Mouse (Mus musculus): ENCODE measurements at regions not wholly inside any gene's neighbourhood (a gene's known extent, or its start where the extent isn't known, plus 50 kb on each side); places are given as distances from the start of the nearest gene placed in this dataset.

GRCm38 (mm10) chr11:7949931-7950330 is 714.4 kb downstream of the Tns3 start:
- TF ChIP-seq POLR2A (IDR thresholded peaks at IDR 0.05; ENCODE audit: extremely low read depth, insufficient read depth, low read length), result no peak
- no peak for TF ChIP-seq CTCF (IDR thresholded peaks at IDR 0.05; ENCODE audit: extremely low read depth, insufficient read depth, low read length)
- Histone ChIP-seq H3K27ac (ENCODE audit: insufficient read depth, low read length) (no peak overlapping the region), H3K4me1 (ENCODE audit: control insufficient read depth, insufficient read depth, low read length) (no peaks in the 10 kb centered on the region), H3K4me3 (ENCODE audit: insufficient read depth, low read length) (no peak overlapping the region)

- H3K4me1 ChIP-seq (ENCODE audit: control insufficient read depth, insufficient read depth, low read length), result no peaks in the 10 kb centered on the region
- TF ChIP-seq POLR2A (IDR thresholded peaks at IDR 0.05; ENCODE audit: extremely low read depth, insufficient read depth, low read length) (no peak), CTCF (IDR thresholded peaks at IDR 0.05; ENCODE audit: extremely low read depth, insufficient read depth, low read length) (no peak)
- no peak overlapping the region for H3K27ac ChIP-seq (ENCODE audit: insufficient read depth, low read length)
- H3K4me3 ChIP-seq (ENCODE audit: insufficient read depth, low read length), result no peak overlapping the region
These were observed 715.0 kb downstream of the Tns3 start for GRCm38 (mm10) chr11:7949201-7949875.

- H3K27ac ChIP-seq (ENCODE audit: insufficient read depth, low read length), result no peak overlapping the region
- no peak overlapping the region for H3K4me3 ChIP-seq (ENCODE audit: insufficient read depth, low read length)
- no peaks in the 10 kb centered on the region for H3K4me1 ChIP-seq (ENCODE audit: control insufficient read depth, insufficient read depth, low read length)
- TF ChIP-seq POLR2A (IDR thresholded peaks at IDR 0.05; ENCODE audit: extremely low read depth, insufficient read depth, low read length) (no peak), CTCF (IDR thresholded peaks at IDR 0.05; ENCODE audit: extremely low read depth, insufficient read depth, low read length) (no peak)
These were observed 719.3 kb downstream of the Tns3 start for GRCm38 (mm10) chr11:7944956-7945515.

- no peak overlapping the region for H3K27ac ChIP-seq (ENCODE audit: insufficient read depth, low read length)
- no peak for TF ChIP-seq POLR2A (IDR thresholded peaks at IDR 0.05; ENCODE audit: extremely low read depth, insufficient read depth, low read length)
- no peak for TF ChIP-seq CTCF (IDR thresholded peaks at IDR 0.05; ENCODE audit: extremely low read depth, insufficient read depth, low read length)
- H3K4me3 ChIP-seq (ENCODE audit: insufficient read depth, low read length), result no peak overlapping the region
- H3K4me1 ChIP-seq (ENCODE audit: control insufficient read depth, insufficient read depth, low read length), result no peaks in the 10 kb centered on the region
These were observed 720.0 kb downstream of the Tns3 start for GRCm38 (mm10) chr11:7944373-7944772.

GRCm38 (mm10) chr11:7933611-7934010 is 719.9 kb upstream of the Igfbp3 start:
- TF ChIP-seq POLR2A (IDR thresholded peaks at IDR 0.05; ENCODE audit: extremely low read depth, insufficient read depth, low read length), result no peak
- no peak for TF ChIP-seq CTCF (IDR thresholded peaks at IDR 0.05; ENCODE audit: extremely low read depth, insufficient read depth, low read length)
- Histone ChIP-seq H3K4me1 (ENCODE audit: control insufficient read depth, insufficient read depth, low read length) (no peaks in the 10 kb centered on the region), H3K4me3 (ENCODE audit: insufficient read depth, low read length) (no peak overlapping the region), H3K27ac (ENCODE audit: insufficient read depth, low read length) (no peak overlapping the region)

- H3K4me1 ChIP-seq (ENCODE audit: control insufficient read depth, insufficient read depth, low read length), result no peaks in the 10 kb centered on the region
- TF ChIP-seq CTCF (IDR thresholded peaks at IDR 0.05; ENCODE audit: extremely low read depth, insufficient read depth, low read length) (no peak), POLR2A (IDR thresholded peaks at IDR 0.05; ENCODE audit: extremely low read depth, insufficient read depth, low read length) (no peak)
- no peak overlapping the region for H3K27ac ChIP-seq (ENCODE audit: insufficient read depth, low read length)
- no peak overlapping the region for H3K4me3 ChIP-seq (ENCODE audit: insufficient read depth, low read length)
These were observed 718.9 kb upstream of the Igfbp3 start for GRCm38 (mm10) chr11:7932638-7933037.

- Histone ChIP-seq H3K4me3 (ENCODE audit: insufficient read depth, low read length) (no peak overlapping the region), H3K4me1 (ENCODE audit: control insufficient read depth, insufficient read depth, low read length) (no peaks in the 10 kb centered on the region), H3K27ac (ENCODE audit: insufficient read depth, low read length) (no peak overlapping the region)
- no peak for TF ChIP-seq CTCF (IDR thresholded peaks at IDR 0.05; ENCODE audit: extremely low read depth, insufficient read depth, low read length)
- TF ChIP-seq POLR2A (IDR thresholded peaks at IDR 0.05; ENCODE audit: extremely low read depth, insufficient read depth, low read length), result no peak
These were observed 717.5 kb upstream of the Igfbp3 start for GRCm38 (mm10) chr11:7931064-7931797.

GRCm38 (mm10) chr11:7927676-7928075 is 714.0 kb upstream of the Igfbp3 start:
- Histone ChIP-seq H3K27ac (ENCODE audit: insufficient read depth, low read length) (no peak overlapping the region), H3K4me3 (ENCODE audit: insufficient read depth, low read length) (no peak overlapping the region), H3K4me1 (ENCODE audit: control insufficient read depth, insufficient read depth, low read length) (no peaks in the 10 kb centered on the region)
- TF ChIP-seq CTCF (IDR thresholded peaks at IDR 0.05; ENCODE audit: extremely low read depth, insufficient read depth, low read length) (no peak), POLR2A (IDR thresholded peaks at IDR 0.05; ENCODE audit: extremely low read depth, insufficient read depth, low read length) (no peak)

GRCm38 (mm10) chr11:7912036-7912435 is 698.3 kb upstream of the Igfbp3 start:
- TF ChIP-seq CTCF (IDR thresholded peaks at IDR 0.05; ENCODE audit: extremely low read depth, insufficient read depth, low read length) (no peak), POLR2A (IDR thresholded peaks at IDR 0.05; ENCODE audit: extremely low read depth, insufficient read depth, low read length) (no peak)
- H3K4me3 ChIP-seq (ENCODE audit: insufficient read depth, low read length), result no peak overlapping the region

GRCm38 (mm10) chr11:7900266-7900665 is 686.5 kb upstream of the Igfbp3 start:
- H3K4me3 ChIP-seq (ENCODE audit: insufficient read depth, low read length), result no peak overlapping the region
- no peak overlapping the region for H3K27ac ChIP-seq (ENCODE audit: insufficient read depth, low read length)
- H3K4me1 ChIP-seq (ENCODE audit: control insufficient read depth, insufficient read depth, low read length), result no peaks in the 10 kb centered on the region
- TF ChIP-seq CTCF (IDR thresholded peaks at IDR 0.05; ENCODE audit: extremely low read depth, insufficient read depth, low read length), result no peak
- no peak for TF ChIP-seq POLR2A (IDR thresholded peaks at IDR 0.05; ENCODE audit: extremely low read depth, insufficient read depth, low read length)

More at GRCm38 (mm10) chr11:7912036-7912435, 698.3 kb upstream of the Igfbp3 start:
- Histone ChIP-seq H3K27ac (ENCODE audit: insufficient read depth, low read length) (no peak overlapping the region), H3K4me1 (ENCODE audit: control insufficient read depth, insufficient read depth, low read length) (no peaks in the 10 kb centered on the region)
